Mouse (Mus musculus): ENCODE measurements around the gene Adgrl4. TPM values are rescaled to one million over a fixed set of nuclear protein-coding genes. Genes with fewer than 3 reads are reported as not detected.

Adgrl4 gene
- polyA plus RNA-seq, 1 experiment from 2014 or later: 4.8 TPM

- no peak for ATAC-seq (ENCODE audit: insufficient number of reproducible peaks, low FRiP score, low TSS enrichment, low read depth)
- Histone ChIP-seq H3K9ac (ENCODE audit: low read length) (no peak overlapping the region), H3K9me3 (ENCODE audit: control insufficient read depth, low read length) (no peaks in the 10 kb centered on the region), H3K27me3 (ENCODE audit: control insufficient read depth, insufficient read depth, low read length) (no peaks in the 10 kb centered on the region), H3K4me2 (ENCODE audit: low read depth, severe bottlenecking) (no peak overlapping the region), H3K36me3 (ENCODE audit: control insufficient read depth, insufficient read depth, low read length) (no peaks in the 10 kb centered on the region), H3K4me3 (ENCODE audit: low read depth, low read length) (no peak overlapping the region), H3K27ac (replicated peaks; ENCODE audit: low read depth, low read length) (no peak overlapping the region), H3K4me1 (ENCODE audit: control insufficient read depth, insufficient read depth, low read length) (no peaks in the 10 kb centered on the region)
- 78% methylated on average over 3 of the region's 3 CpGs for WGBS
- no peak for DNase-seq (ENCODE audit: low spot score)
Measured at GRCm38 (mm10) chr3:151547182-151547581, 109.5 kb downstream of the Adgrl4 start.

- no peaks in the 10 kb centered on the region for H3K4me1 ChIP-seq (ENCODE audit: control insufficient read depth, insufficient read depth, low read length)
- DNase-seq (ENCODE audit: low spot score) (no peak), ATAC-seq (ENCODE audit: insufficient number of reproducible peaks, low FRiP score, low TSS enrichment, low read depth) (no peak)
- no peaks in the 10 kb centered on the region for H3K9me3 ChIP-seq (ENCODE audit: control insufficient read depth, low read length)
- H3K27me3 ChIP-seq (ENCODE audit: control insufficient read depth, insufficient read depth, low read length): no peaks in the 10 kb centered on the region
- no peak overlapping the region for H3K4me3 ChIP-seq (ENCODE audit: low read depth, low read length)
- 43% methylated on average over 5 of the region's 5 CpGs for WGBS
- H3K27ac ChIP-seq (replicated peaks; ENCODE audit: low read depth, low read length): no peak overlapping the region
- H3K9ac ChIP-seq (ENCODE audit: low read length): no peak overlapping the region
- no peaks in the 10 kb centered on the region for H3K36me3 ChIP-seq (ENCODE audit: control insufficient read depth, insufficient read depth, low read length)
- H3K4me2 ChIP-seq (ENCODE audit: low read depth, severe bottlenecking): no peak overlapping the region
Measured at GRCm38 (mm10) chr3:151551002-151551401, 113.3 kb downstream of the Adgrl4 start.

DNA sequence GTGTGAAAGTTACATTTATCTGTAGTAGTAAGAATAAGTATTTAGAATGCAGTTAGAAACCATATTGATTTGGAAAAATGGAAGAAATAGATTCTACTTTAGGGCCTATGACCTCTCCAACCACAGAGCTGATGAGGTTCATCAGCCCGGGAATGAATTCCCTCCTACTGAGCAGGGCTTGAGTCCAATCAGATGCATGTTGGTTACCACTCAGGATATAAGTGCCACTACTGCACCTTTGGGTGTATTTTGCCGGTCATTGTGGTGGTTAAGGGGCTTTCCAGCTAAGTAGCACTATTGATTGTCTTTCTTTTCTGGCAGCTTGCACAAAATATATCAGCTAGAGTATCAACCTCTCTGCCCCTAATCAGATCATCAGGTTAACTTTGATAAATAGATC lies 118.9 kb downstream of the Adgrl4 start:
- Histone ChIP-seq H3K4me3 (ENCODE audit: low read depth, low read length) (no peak overlapping the region), H3K9ac (ENCODE audit: low read length) (no peak overlapping the region), H3K4me2 (ENCODE audit: low read depth, severe bottlenecking) (no peak overlapping the region), H3K9me3 (ENCODE audit: control insufficient read depth, low read length) (no peaks in the 10 kb centered on the region), H3K4me1 (ENCODE audit: control insufficient read depth, insufficient read depth, low read length) (no peaks in the 10 kb centered on the region), H3K27me3 (ENCODE audit: control insufficient read depth, insufficient read depth, low read length) (no peaks in the 10 kb centered on the region), H3K36me3 (ENCODE audit: control insufficient read depth, insufficient read depth, low read length) (no peaks in the 10 kb centered on the region), H3K27ac (replicated peaks; ENCODE audit: low read depth, low read length) (no peak overlapping the region)
- DNase-seq (ENCODE audit: low spot score): no peak
- no peak for ATAC-seq (ENCODE audit: insufficient number of reproducible peaks, low FRiP score, low TSS enrichment, low read depth)
- 95% methylated on average over 2 of the region's 2 CpGs for WGBS

DNA sequence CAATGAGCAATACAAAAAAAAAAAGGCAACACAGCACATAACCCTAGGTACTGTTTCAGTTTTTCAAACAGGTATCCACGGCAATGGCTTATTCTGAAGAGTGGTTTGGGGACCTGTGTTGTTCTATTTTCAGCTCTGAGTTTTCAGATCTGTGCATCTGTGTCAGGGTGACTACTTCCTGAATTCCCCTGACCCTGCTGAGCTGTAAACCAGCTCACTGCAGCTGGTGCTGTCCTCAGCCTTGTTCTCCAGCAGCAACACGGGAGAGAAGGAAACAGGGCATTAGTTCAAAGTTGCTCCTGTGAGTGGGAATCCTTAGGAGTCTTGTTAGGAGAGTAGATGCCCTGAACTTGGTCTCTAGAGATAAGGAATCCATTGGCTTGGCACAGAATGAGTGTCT lies 119.4 kb downstream of the Adgrl4 start:
- 53% methylated on average over 2 of the region's 2 CpGs for WGBS
- Histone ChIP-seq H3K4me2 (ENCODE audit: low read depth, severe bottlenecking) (no peak overlapping the region), H3K27ac (replicated peaks; ENCODE audit: low read depth, low read length) (no peak overlapping the region), H3K4me1 (ENCODE audit: control insufficient read depth, insufficient read depth, low read length) (no peaks in the 10 kb centered on the region), H3K9ac (ENCODE audit: low read length) (no peak overlapping the region), H3K9me3 (ENCODE audit: control insufficient read depth, low read length) (no peaks in the 10 kb centered on the region), H3K36me3 (ENCODE audit: control insufficient read depth, insufficient read depth, low read length) (no peaks in the 10 kb centered on the region), H3K4me3 (ENCODE audit: low read depth, low read length) (no peak overlapping the region), H3K27me3 (ENCODE audit: control insufficient read depth, insufficient read depth, low read length) (no peaks in the 10 kb centered on the region)
- DNase-seq (ENCODE audit: low spot score) (no peak), ATAC-seq (ENCODE audit: insufficient number of reproducible peaks, low FRiP score, low TSS enrichment, low read depth) (no peak)

DNA sequence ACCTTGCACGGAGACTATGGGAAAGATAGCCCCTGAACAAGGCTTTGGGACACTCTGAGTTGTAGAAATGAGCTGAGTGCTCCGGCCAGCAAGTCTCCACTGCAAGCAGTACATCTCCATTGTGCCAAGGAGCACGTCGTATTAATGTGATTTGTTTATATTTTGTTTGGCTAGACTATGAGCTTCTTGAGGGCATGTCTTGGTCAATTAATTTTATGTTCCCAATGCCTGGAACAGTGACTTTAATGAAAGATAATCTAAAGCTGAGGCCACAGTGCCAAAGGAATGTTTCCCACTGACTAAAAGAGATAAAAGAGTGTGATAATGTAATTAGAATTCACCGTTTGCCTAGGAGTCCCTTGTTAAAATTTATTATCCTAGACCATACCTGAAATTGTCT lies 119.9 kb downstream of the Adgrl4 start:
- 77% methylated on average over 5 of the region's 5 CpGs for WGBS
- no peaks in the 10 kb centered on the region for H3K4me1 ChIP-seq (ENCODE audit: control insufficient read depth, insufficient read depth, low read length)
- no peak overlapping the region for H3K4me3 ChIP-seq (ENCODE audit: low read depth, low read length)
- H3K27ac ChIP-seq (replicated peaks; ENCODE audit: low read depth, low read length): no peak overlapping the region
- H3K36me3 ChIP-seq (ENCODE audit: control insufficient read depth, insufficient read depth, low read length): no peaks in the 10 kb centered on the region
- H3K4me2 ChIP-seq (ENCODE audit: low read depth, severe bottlenecking): no peak overlapping the region
- no peaks in the 10 kb centered on the region for H3K27me3 ChIP-seq (ENCODE audit: control insufficient read depth, insufficient read depth, low read length)
- DNase-seq (ENCODE audit: low spot score) (no peak), ATAC-seq (ENCODE audit: insufficient number of reproducible peaks, low FRiP score, low TSS enrichment, low read depth) (no peak)
- H3K9ac ChIP-seq (ENCODE audit: low read length): no peak overlapping the region
- no peaks in the 10 kb centered on the region for H3K9me3 ChIP-seq (ENCODE audit: control insufficient read depth, low read length)

DNA sequence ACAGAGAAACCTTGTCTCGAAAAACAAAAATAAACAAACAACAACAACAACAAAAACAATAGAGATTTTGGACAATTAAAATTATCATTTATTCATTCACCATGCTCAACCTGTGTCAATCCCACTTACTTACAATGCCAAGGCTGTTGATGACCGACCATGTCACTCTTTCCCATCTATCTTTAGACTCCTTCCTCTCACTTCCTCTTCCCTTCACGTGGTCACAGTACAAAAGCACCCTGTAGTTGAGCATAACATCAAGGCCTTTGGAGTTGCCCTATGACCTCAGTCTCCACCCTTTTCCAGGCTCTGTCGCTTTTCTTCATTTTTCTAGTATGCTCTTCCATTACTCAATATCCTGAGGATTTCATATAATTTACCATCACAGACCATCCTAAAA lies 120.7 kb downstream of the Adgrl4 start:
- H3K27me3 ChIP-seq (ENCODE audit: control insufficient read depth, insufficient read depth, low read length): no peaks in the 10 kb centered on the region
- DNase-seq (ENCODE audit: low spot score) (no peak), ATAC-seq (ENCODE audit: insufficient number of reproducible peaks, low FRiP score, low TSS enrichment, low read depth) (no peak)
- 70% methylated on average over 4 of the region's 4 CpGs for WGBS
- no peaks in the 10 kb centered on the region for H3K9me3 ChIP-seq (ENCODE audit: control insufficient read depth, low read length)
- H3K4me2 ChIP-seq (ENCODE audit: low read depth, severe bottlenecking): no peak overlapping the region
- H3K4me3 ChIP-seq (ENCODE audit: low read depth, low read length): no peak overlapping the region
- no peak overlapping the region for H3K27ac ChIP-seq (replicated peaks; ENCODE audit: low read depth, low read length)
- no peaks in the 10 kb centered on the region for H3K36me3 ChIP-seq (ENCODE audit: control insufficient read depth, insufficient read depth, low read length)
- no peaks in the 10 kb centered on the region for H3K4me1 ChIP-seq (ENCODE audit: control insufficient read depth, insufficient read depth, low read length)
- H3K9ac ChIP-seq (ENCODE audit: low read length): no peak overlapping the region

GRCm38 (mm10) chr3:151565664-151566621 lies 128.3 kb downstream of the Adgrl4 start:
- ATAC-seq (ENCODE audit: insufficient number of reproducible peaks, low FRiP score, low TSS enrichment, low read depth): no peak
- DNase-seq (ENCODE audit: low spot score): no peak
- no peak overlapping the region for H3K27ac ChIP-seq (replicated peaks; ENCODE audit: low read depth, low read length)
- no peak overlapping the region for H3K4me2 ChIP-seq (ENCODE audit: low read depth, severe bottlenecking)
- WGBS: 77% methylated on average over 16 of the region's 16 CpGs
- H3K4me3 ChIP-seq (ENCODE audit: low read depth, low read length): no peak overlapping the region
- H3K9me3 ChIP-seq (ENCODE audit: control insufficient read depth, low read length): no peaks in the 10 kb centered on the region
- no peaks in the 10 kb centered on the region for H3K36me3 ChIP-seq (ENCODE audit: control insufficient read depth, insufficient read depth, low read length)
- H3K27me3 ChIP-seq (ENCODE audit: control insufficient read depth, insufficient read depth, low read length): no peaks in the 10 kb centered on the region
- H3K4me1 ChIP-seq (ENCODE audit: control insufficient read depth, insufficient read depth, low read length): no peaks in the 10 kb centered on the region
- no peak overlapping the region for H3K9ac ChIP-seq (ENCODE audit: low read length)

DNA sequence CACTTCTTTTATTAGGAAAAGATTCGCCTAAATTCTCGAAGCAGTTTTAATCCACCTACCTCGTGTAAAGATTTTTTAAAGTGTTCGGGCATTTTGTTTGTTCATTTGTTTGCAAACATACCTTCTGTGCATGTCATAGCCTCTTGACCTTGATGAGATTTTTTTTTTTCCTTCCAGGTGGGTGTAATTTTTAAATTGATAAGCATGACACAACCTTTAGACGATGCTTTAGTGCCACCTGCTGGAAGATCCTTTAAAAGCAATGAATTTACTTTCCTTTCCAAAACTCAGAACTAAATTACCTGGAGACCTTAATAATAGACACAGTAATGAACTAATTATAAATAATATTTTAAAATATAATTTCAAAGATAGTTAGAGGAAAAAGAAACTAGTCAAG lies 128.9 kb downstream of the Adgrl4 start:
- Histone ChIP-seq H3K27me3 (ENCODE audit: control insufficient read depth, insufficient read depth, low read length) (no peaks in the 10 kb centered on the region), H3K4me3 (ENCODE audit: low read depth, low read length) (no peak overlapping the region), H3K27ac (replicated peaks; ENCODE audit: low read depth, low read length) (no peak overlapping the region), H3K9me3 (ENCODE audit: control insufficient read depth, low read length) (no peaks in the 10 kb centered on the region), H3K9ac (ENCODE audit: low read length) (no peak overlapping the region), H3K4me2 (ENCODE audit: low read depth, severe bottlenecking) (no peak overlapping the region), H3K36me3 (ENCODE audit: control insufficient read depth, insufficient read depth, low read length) (no peaks in the 10 kb centered on the region), H3K4me1 (ENCODE audit: control insufficient read depth, insufficient read depth, low read length) (no peaks in the 10 kb centered on the region)
- no peak for ATAC-seq (ENCODE audit: insufficient number of reproducible peaks, low FRiP score, low TSS enrichment, low read depth)
- no peak for DNase-seq (ENCODE audit: low spot score)
- 66% methylated on average over 5 of the region's 5 CpGs for WGBS

Measured in limb, embryonic 11.5 days (tissue).